Mouse (Mus musculus) bone marrow, adult 2 months (tissue): Measurements from ENCODE around the gene Zdhhc18.

Source experiments
- CTCF ChIP-seq: fragments of 200-500 bp; IDR thresholded peaks from 2 replicates; pipeline ENCODE4 v1.5.1; 2011; ENCODE audit warnings: low read length, control low read depth; ENCODE audit not compliant: control insufficient read depth, insufficient read depth
- POLR2A ChIP-seq: fragments of 200-500 bp; IDR thresholded peaks from 2 replicates; pipeline ENCODE4 v1.6.1; 2011; ENCODE audit warnings: low read depth, mild to moderate bottlenecking, control low read depth, low read length, borderline replicate concordance; ENCODE audit not compliant: control insufficient read depth

GRCm38 (mm10) chr4:133600306-133600705, 49.6 kb downstream of the Zdhhc18 start:
- TF ChIP-seq CTCF (no peak), POLR2A (no peak)
